Mouse (Mus musculus): ENCODE measurements around the gene Vps13a.
"Not testable (repeated sequence)": the region's sequence is repeated elsewhere in the genome, so short reads cannot be mapped to it uniquely, and the experiment has no call there.

Vps13a gene

DNA sequence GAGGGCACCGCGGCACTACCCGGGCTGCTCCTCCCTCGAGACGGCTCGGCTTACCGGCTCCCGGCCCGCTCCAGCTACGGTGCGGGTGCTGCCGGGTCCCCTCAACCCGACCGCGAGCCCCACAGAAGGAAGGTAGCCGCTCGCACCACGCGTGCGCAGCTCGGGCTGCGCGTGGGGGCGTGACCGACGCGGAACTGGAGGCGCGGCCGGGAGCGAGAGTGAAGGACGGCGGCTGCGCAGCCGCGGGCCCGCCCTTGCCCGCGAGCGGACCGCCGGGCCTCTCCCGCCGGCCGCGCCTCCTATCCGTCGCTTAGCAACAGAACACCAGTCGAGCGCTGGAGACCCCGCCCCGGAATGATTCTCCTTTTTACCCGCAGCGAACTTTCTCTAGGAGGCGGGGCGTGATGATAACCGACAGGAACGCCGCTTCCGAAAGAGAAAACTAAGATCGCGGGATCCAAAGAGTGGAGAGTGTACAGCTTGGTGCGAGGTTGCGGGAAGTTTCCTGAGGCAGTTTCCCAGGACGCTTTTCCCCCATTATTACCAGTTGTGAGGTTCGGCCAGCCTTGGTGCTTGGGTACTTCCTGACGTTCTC is at the start of gene Vps13a:
Gene Vps13a (minus strand): TSS at position 144 of the 595 bp plus-strand sequence.
- peak; percentile 86 to 91 for DNase-seq (ENCODE audit: low spot score in 2 of 2)

- DNase-seq (ENCODE audit: low spot score in 2 of 2): no peak
Observed at GRCm38 (mm10) chr19:16827657-16828056, 46.9 kb upstream of the Vps13a start.

GRCm38 (mm10) chr19:16825228-16825627 is 44.5 kb upstream of the Vps13a start:
- DNase-seq (ENCODE audit: low spot score in 2 of 2): no peak

- no peak for DNase-seq (ENCODE audit: low spot score in 2 of 2)
Observed at GRCm38 (mm10) chr19:16814848-16815247, 34.1 kb upstream of the Vps13a start.

DNA sequence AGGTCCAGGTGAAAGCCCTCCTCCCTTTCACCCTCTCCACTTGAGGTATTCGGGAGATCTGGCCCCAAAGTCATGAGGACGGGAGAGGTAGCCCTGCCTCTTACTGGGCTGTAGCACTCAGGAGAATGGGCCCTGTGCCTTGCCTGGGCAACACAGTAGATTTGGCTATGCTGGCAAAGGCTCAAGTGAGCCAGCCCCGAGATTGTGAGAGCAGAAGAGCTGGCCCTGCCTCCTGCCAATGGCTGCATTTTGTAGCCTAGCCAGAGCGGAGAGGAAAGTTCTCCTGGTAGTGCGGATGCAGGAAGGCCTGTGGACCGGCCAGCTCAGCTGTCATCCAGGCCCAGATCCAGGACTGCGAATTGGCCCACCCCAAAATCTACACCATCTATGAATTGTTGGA is 32.6 kb upstream of the Vps13a start:
- DNase-seq (ENCODE audit: low spot score in 2 of 2): no peak

GRCm38 (mm10) chr19:16812072-16812608 is 31.4 kb upstream of the Vps13a start:
- peak; percentile 6 to 14 for DNase-seq (ENCODE audit: low spot score in 2 of 2)

- no peak for DNase-seq (ENCODE audit: low spot score in 2 of 2)
Observed at GRCm38 (mm10) chr19:16805102-16805501, 24.4 kb upstream of the Vps13a start.

DNA sequence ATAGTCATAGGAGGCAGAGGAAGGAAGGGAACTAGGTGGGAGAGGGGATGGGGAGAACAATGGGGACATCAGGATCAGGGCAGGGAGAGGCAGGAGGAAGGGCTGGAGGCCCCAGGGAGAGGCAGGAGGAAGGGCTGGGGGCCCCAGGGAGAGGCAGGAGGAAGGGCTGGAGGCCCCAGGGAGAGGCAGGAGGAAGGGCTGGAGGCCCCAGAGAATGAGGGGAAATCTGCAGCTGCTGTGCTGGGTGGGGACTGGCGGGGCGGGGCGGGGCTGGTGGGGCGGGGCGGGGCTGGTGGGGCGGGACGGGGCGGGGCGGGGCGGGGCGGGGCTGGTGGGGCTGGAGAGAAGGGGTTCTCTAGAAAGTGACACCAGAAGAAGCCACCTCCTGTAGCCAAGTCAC is 23.8 kb upstream of the Vps13a start:
- DNase-seq (ENCODE audit: low spot score in 2 of 2): no peak

DNA sequence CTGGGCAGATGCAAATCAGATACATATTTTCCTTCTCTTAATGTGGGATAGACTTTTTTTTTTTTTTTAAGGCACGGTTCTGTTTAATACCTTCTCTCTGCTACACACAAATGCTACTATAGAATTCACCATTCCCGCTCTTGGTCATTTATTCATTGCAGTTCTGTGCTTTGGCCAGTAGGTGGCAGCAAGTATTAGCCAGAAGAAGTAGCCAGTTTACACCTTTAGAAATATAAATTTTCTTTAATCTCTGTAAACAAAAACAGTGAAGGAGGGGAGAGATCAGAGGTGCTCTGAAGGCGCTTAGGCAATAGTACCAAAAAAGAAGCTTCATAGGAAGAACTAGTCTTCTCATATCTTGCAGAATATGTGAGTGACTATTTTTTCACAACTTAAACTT is 22.0 kb upstream of the Vps13a start:
- DNase-seq (ENCODE audit: low spot score in 2 of 2): peak in 1 of 2 experiments; percentile 10

- DNase-seq (ENCODE audit: low spot score in 2 of 2): no peak
Observed at GRCm38 (mm10) chr19:16802123-16802522, 21.4 kb upstream of the Vps13a start.

- DNase-seq (ENCODE audit: low spot score in 2 of 2): no peak
Observed at GRCm38 (mm10) chr19:16797923-16798322, 17.2 kb upstream of the Vps13a start.

- not testable (repeated sequence) for DNase-seq (ENCODE audit: low spot score in 2 of 2)
Observed at GRCm38 (mm10) chr19:16794486-16794885, 13.8 kb upstream of the Vps13a start.

GRCm38 (mm10) chr19:16789930-16790329 is 9.2 kb upstream of the Vps13a start:
- no peak for DNase-seq (ENCODE audit: low spot score in 2 of 2)

DNA sequence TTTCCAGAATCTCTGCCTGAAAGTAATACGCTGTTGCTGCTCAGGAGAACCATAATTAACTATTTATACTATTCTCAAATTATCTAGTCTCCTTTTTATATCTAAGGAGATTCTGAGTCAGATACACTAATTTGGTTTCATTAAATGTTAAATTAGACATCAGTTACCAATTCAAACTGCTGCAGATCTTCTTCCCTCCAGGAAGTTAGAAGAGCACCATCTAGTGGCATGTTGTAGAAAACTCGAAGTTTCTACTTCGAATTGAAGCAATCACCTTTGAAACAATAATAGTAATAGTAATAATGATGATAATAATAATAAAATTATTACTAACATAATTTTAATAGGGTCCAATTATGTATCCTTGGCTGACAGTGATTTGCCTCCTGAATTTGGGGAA is 4.1 kb upstream of the Vps13a start:
- DNase-seq (ENCODE audit: low spot score in 2 of 2): no peak

- DNase-seq (ENCODE audit: low spot score in 2 of 2): no peak
Observed at GRCm38 (mm10) chr19:16781406-16782019, 780 bp upstream of the Vps13a start.

DNA sequence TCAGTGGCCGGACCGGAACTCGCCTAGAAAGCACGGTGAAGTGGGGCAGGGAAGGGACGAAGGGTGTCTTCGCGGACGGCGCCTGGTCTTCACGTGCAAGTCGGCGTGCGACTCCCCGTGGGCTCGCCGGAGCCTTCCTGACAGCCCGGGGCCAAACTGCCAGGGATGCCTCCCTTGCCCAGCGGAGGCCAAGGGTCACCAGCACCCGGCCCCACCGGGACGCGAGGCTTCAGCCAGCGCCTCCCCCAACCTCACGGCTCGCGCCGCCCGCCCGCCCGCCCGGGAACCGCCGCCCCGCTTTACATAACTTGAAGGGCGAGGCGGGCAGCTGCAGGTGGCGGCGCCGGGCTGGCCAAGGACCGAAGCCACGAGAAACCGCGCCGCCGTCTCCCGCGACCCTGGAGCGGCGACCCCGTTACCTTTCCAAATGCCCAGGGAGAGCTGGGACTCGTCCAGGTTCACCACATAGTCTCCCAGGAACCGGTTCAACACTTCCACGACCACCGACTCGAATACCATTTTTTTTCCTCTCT is 416 bp downstream of the Vps13a start:
- peak; percentile 35 to 53 for DNase-seq (ENCODE audit: low spot score in 2 of 2)

GRCm38 (mm10) chr19:16779786-16780185 is 947 bp downstream of the Vps13a start:
- no peak for DNase-seq (ENCODE audit: low spot score in 2 of 2)

DNA sequence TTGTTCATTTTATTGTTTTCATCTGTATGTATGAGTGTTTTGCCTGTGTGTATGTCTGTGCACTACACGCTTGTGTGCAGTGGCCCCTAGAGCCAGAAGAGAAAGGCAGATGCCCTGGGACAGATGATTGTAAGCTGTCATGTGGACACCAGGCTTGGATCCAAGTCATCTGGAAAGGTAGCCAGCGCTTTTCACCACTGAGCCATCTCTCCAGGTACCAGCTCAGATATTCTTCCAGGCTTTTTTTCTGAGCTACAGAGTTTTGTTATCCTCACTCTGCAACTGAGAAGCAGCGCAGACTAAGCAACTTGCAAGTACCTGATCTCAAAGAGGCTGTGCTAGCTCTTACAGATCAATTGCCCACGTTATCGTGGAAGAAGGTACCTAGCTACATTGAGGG is 1.5 kb downstream of the Vps13a start:
- no peak for DNase-seq (ENCODE audit: low spot score in 2 of 2)

- no peak for DNase-seq (ENCODE audit: low spot score in 2 of 2)
Observed at GRCm38 (mm10) chr19:16778578-16778977, 2.2 kb downstream of the Vps13a start.

DNA sequence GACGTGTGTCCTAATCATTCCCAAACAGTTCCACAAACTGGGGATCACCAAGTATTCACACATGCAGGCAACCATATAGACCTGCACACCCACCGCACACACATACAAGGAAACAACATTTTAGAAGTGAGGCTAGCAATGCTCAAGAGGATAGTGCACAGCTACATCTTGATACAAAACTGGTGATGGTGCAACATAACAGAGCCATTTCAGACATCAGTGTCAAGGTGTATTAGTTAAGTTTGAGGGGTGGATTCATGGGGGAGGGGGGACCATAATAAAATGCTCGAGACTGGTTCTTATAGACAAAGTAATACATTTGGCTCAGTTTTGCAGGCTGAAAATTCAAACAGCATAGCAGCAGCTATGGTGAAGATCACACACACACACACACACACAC is 2.8 kb downstream of the Vps13a start:
- DNase-seq (ENCODE audit: low spot score in 2 of 2): no peak

DNA sequence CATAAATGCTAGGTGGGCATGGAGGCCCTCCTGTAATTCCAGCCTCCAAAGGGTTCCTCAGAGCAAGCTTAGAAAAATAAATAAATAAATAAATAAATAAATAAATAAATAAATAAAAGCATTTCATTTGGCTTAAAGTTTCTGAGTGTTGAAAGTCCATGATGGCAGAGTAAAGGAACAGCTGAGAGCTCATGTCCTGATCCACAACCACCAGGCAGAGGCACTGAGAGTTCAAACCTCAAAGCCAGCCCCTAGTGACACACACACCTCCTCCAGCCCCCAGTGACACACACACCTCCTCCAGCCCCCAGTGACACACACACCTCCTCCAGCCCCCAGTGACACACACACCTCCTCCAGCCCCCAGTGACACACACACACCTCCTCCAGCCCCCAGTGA is 3.3 kb downstream of the Vps13a start:
- not testable (repeated sequence) for DNase-seq (ENCODE audit: low spot score in 2 of 2)

DNA sequence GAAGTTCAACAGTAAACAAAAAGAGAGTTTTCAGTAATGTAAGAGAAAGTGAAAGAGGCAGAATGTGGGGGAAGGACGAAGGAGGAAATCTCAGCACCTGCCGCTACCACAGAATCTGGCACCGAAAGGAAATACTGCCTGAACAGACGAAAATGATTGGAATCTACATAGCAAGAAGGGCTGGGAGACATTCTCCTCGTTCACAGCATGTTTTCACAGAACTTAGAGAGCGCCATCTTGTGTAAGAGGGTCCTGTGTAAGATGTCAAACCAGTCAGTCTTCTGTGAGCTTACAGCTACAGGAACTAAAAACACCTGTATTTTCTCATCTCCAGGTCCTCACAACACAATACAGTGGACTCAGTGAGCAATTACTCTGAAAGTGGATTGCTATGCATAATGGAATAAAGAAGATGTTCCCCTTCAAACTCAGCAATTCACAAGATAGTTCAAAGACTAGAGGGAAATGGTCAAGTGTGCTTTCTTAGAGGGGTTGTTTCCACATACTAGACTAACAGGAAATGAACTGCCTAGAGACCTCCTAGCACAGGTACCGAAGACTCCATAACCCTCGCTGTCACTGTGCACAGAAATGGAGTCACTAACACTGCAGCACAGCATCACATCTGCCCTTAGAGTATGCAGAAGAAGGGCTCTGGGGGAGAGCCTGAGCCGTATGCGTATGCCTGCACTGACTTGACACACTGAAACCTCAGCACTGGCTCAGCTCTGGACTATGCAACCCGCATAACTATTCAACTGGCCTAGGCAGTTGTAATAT is 7.3 kb downstream of the Vps13a start:
- DNase-seq (ENCODE audit: low spot score in 2 of 2): no peak

Data from urinary bladder, postnatal 36 days (tissue).